Mouse (Mus musculus): ENCODE measurements around the gene Mrpl30. TPM values are rescaled to one million over a fixed set of nuclear protein-coding genes. Genes with fewer than 3 reads are reported as not detected.
A peak's percentile ranks its signal among the peaks of the same experiment; 100 is the strongest.

Mrpl30 gene
- polyA plus RNA-seq, 1 experiment from 2014 or later: 236 TPM

- no peak overlapping the region for H3K4me2 ChIP-seq (replicated peaks; ENCODE audit: low read depth)
- no peaks in the 10 kb centered on the region for H3K4me1 ChIP-seq (replicated peaks; ENCODE audit: control insufficient read depth, insufficient read depth)
- no peak for DNase-seq (ENCODE audit: low spot score)
- no peaks in the 10 kb centered on the region for H3K27me3 ChIP-seq (ENCODE audit: control insufficient read depth, insufficient read depth, low read length)
- H3K36me3 ChIP-seq (ENCODE audit: control insufficient read depth, insufficient read depth, low read length): no peaks in the 10 kb centered on the region
- no peak overlapping the region for H3K9ac ChIP-seq (ENCODE audit: low read length)
- TF ChIP-seq CTCF (IDR thresholded peaks at IDR 0.05; ENCODE audit: low read depth) (no peak), EP300 (optimal IDR thresholded peaks at IDR 0.05) (no peak)
- whole genome bisulfite sequencing: 74% methylated on average over 2 of the region's 2 CpGs
- ATAC-seq (ENCODE audit: low FRiP score, low TSS enrichment): no peak
- H3K9me3 ChIP-seq (ENCODE audit: control insufficient read depth, low read length): no peaks in the 10 kb centered on the region
- H3K27ac ChIP-seq (replicated peaks): no peak overlapping the region
- H3K4me3 ChIP-seq (ENCODE audit: low read depth, low read length): no peak overlapping the region
Measured at GRCm38 (mm10) chr1:37912751-37913150, 22.5 kb downstream of the Mrpl30 start.

GRCm38 (mm10) chr1:37916393-37916792 lies 26.1 kb downstream of the Mrpl30 start, which contains the start of gene Lyg2:
Gene Lyg2 (minus strand): TSS chr1:37916493.
- ATAC-seq (ENCODE audit: low FRiP score, low TSS enrichment) (no peak), DNase-seq (ENCODE audit: low spot score) (no peak)
- Histone ChIP-seq H3K9me3 (ENCODE audit: control insufficient read depth, low read length) (no peaks in the 10 kb centered on the region), H3K9ac (ENCODE audit: low read length) (no peak within 1 kb of the TSS), H3K27me3 (ENCODE audit: control insufficient read depth, insufficient read depth, low read length) (no peaks in the 10 kb centered on the region), H3K27ac (replicated peaks) (no peak within 1 kb of the TSS), H3K36me3 (ENCODE audit: control insufficient read depth, insufficient read depth, low read length) (no peaks in the 10 kb centered on the region), H3K4me3 (ENCODE audit: low read depth, low read length) (no peak within 1 kb of the TSS), H3K4me2 (replicated peaks; ENCODE audit: low read depth) (no peak within 1 kb of the TSS), H3K4me1 (replicated peaks; ENCODE audit: control insufficient read depth, insufficient read depth) (no peaks in the 10 kb centered on the region)
- WGBS: 77% methylated on average over 5 of the region's 5 CpGs
- TF ChIP-seq CTCF (IDR thresholded peaks at IDR 0.05; ENCODE audit: low read depth) (no peak), EP300 (optimal IDR thresholded peaks at IDR 0.05) (no peak)

GRCm38 (mm10) chr1:37917666-37918065 lies 27.4 kb downstream of the Mrpl30 start:
- Histone ChIP-seq H3K27me3 (ENCODE audit: control insufficient read depth, insufficient read depth, low read length) (no peaks in the 10 kb centered on the region), H3K4me2 (replicated peaks; ENCODE audit: low read depth) (no peak overlapping the region), H3K9me3 (ENCODE audit: control insufficient read depth, low read length) (no peaks in the 10 kb centered on the region), H3K27ac (replicated peaks) (no peak overlapping the region), H3K36me3 (ENCODE audit: control insufficient read depth, insufficient read depth, low read length) (no peaks in the 10 kb centered on the region), H3K4me3 (ENCODE audit: low read depth, low read length) (no peak overlapping the region), H3K9ac (ENCODE audit: low read length) (no peak overlapping the region), H3K4me1 (replicated peaks; ENCODE audit: control insufficient read depth, insufficient read depth) (no peaks in the 10 kb centered on the region)
- TF ChIP-seq CTCF (IDR thresholded peaks at IDR 0.05; ENCODE audit: low read depth) (0 out of 2 replicates have a peak, but pooled peaks have one; percentile 0), EP300 (optimal IDR thresholded peaks at IDR 0.05) (no peak)
- ATAC-seq (ENCODE audit: low FRiP score, low TSS enrichment) (no peak), DNase-seq (ENCODE audit: low spot score) (no peak)
- 57% methylated on average over 13 of the region's 13 CpGs for WGBS

GRCm38 (mm10) chr1:37918096-37918495 lies 27.8 kb downstream of the Mrpl30 start:
- no peaks in the 10 kb centered on the region for H3K4me1 ChIP-seq (replicated peaks; ENCODE audit: control insufficient read depth, insufficient read depth)
- WGBS: 58% methylated on average over 6 of the region's 6 CpGs
- no peak for ATAC-seq (ENCODE audit: low FRiP score, low TSS enrichment)
- no peak overlapping the region for H3K4me3 ChIP-seq (ENCODE audit: low read depth, low read length)
- H3K27me3 ChIP-seq (ENCODE audit: control insufficient read depth, insufficient read depth, low read length): no peaks in the 10 kb centered on the region
- TF ChIP-seq EP300 (optimal IDR thresholded peaks at IDR 0.05): no peak
- no peak for TF ChIP-seq CTCF (IDR thresholded peaks at IDR 0.05; ENCODE audit: low read depth)
- H3K9ac ChIP-seq (ENCODE audit: low read length): no peak overlapping the region
- DNase-seq (ENCODE audit: low spot score): no peak
- H3K9me3 ChIP-seq (ENCODE audit: control insufficient read depth, low read length): no peaks in the 10 kb centered on the region
- no peak overlapping the region for H3K4me2 ChIP-seq (replicated peaks; ENCODE audit: low read depth)
- no peak overlapping the region for H3K27ac ChIP-seq (replicated peaks)
- no peaks in the 10 kb centered on the region for H3K36me3 ChIP-seq (ENCODE audit: control insufficient read depth, insufficient read depth, low read length)

GRCm38 (mm10) chr1:37922536-37922935 lies 32.3 kb downstream of the Mrpl30 start:
- ATAC-seq (ENCODE audit: low FRiP score, low TSS enrichment): no peak
- DNase-seq (ENCODE audit: low spot score): no peak
- Histone ChIP-seq H3K4me3 (ENCODE audit: low read depth, low read length) (no peak overlapping the region), H3K36me3 (ENCODE audit: control insufficient read depth, insufficient read depth, low read length) (no peaks in the 10 kb centered on the region), H3K27me3 (ENCODE audit: control insufficient read depth, insufficient read depth, low read length) (no peaks in the 10 kb centered on the region), H3K4me2 (replicated peaks; ENCODE audit: low read depth) (no peak overlapping the region), H3K9ac (ENCODE audit: low read length) (no peak overlapping the region), H3K4me1 (replicated peaks; ENCODE audit: control insufficient read depth, insufficient read depth) (no peaks in the 10 kb centered on the region), H3K9me3 (ENCODE audit: control insufficient read depth, low read length) (no peaks in the 10 kb centered on the region), H3K27ac (replicated peaks) (no peak overlapping the region)
- no peak for TF ChIP-seq EP300 (optimal IDR thresholded peaks at IDR 0.05)
- no peak for TF ChIP-seq CTCF (IDR thresholded peaks at IDR 0.05; ENCODE audit: low read depth)
- 58% methylated on average over 8 of the region's 8 CpGs for WGBS

GRCm38 (mm10) chr1:37925971-37926370 lies 35.7 kb downstream of the Mrpl30 start:
- H3K36me3 ChIP-seq (ENCODE audit: control insufficient read depth, insufficient read depth, low read length): no peaks in the 10 kb centered on the region
- no peak overlapping the region for H3K9ac ChIP-seq (ENCODE audit: low read length)
- no peak for TF ChIP-seq EP300 (optimal IDR thresholded peaks at IDR 0.05)
- TF ChIP-seq CTCF (IDR thresholded peaks at IDR 0.05; ENCODE audit: low read depth): no peak
- H3K27ac ChIP-seq (replicated peaks): no peak overlapping the region
- ATAC-seq (ENCODE audit: low FRiP score, low TSS enrichment) (no peak), DNase-seq (ENCODE audit: low spot score) (no peak)
- H3K9me3 ChIP-seq (ENCODE audit: control insufficient read depth, low read length): no peaks in the 10 kb centered on the region
- WGBS: 70% methylated on average over 8 of the region's 8 CpGs
- H3K27me3 ChIP-seq (ENCODE audit: control insufficient read depth, insufficient read depth, low read length): no peaks in the 10 kb centered on the region
- H3K4me2 ChIP-seq (replicated peaks; ENCODE audit: low read depth): no peak overlapping the region
- H3K4me1 ChIP-seq (replicated peaks; ENCODE audit: control insufficient read depth, insufficient read depth): no peaks in the 10 kb centered on the region
- no peak overlapping the region for H3K4me3 ChIP-seq (ENCODE audit: low read depth, low read length)

Data from stomach, postnatal 0 days (tissue).